Mouse (Mus musculus) kidney, postnatal 25 days (tissue): Measurements from ENCODE around the gene Dnajc15.
"Not testable (repeated sequence)": the region's sequence is repeated elsewhere in the genome, so short reads cannot be mapped to it uniquely, and the experiment has no call there.

ENCODE experiments used
- DNase-seq, 2 experiments: peaks; one replicate each; pipeline ENCODE4 v3.0.0; 2021; ENCODE audit warnings: mixed read lengths in 2 of 2

The Dnajc15 gene

DNA sequence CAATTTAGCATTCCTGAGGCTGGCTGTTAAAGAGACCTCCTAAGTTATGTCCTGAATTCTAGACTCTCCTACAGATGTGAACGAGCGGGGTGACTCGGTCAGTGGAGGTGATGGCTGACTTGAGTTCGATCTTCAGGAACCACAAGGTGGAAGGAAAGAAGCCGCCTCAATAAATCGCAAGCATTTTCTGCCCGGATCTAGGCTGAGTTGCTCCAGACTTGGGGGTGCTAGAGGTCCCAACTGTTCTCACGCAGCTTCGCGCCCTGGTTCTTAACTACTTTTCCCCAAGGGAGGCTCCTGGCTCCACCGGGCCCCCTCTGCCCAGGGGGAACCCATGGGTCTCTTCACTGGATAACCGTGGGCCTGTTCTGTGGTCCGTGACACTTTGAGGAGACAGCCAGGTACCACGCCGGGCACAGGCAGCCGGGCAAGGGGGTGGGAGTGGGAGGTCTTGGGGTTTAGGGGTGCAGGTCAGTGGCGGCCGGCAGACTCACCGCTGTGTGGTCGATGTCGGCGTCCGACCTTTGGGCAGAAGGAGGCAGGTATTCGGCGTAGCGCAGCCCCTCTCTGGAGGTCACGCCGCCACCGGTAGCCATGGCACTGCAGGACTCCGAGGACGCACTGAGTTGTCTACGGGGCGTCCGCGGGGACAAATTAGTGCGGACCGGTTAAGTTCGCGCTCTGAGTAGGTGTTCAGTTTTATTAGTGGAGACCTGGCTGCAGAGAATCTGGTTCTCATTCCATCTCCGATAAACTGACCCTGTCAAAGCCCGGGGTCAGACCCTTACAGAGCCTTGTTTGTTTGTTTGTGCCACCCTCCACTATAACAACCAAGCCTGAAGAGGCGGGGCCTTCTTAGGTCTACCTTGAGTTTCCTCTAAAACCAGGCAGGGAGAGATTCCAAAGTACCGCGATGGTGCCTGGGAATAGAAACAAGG, at the start of gene Dnajc15:
Gene Dnajc15 (minus strand): TSS at position 822 of the 938 bp plus-strand sequence.
- DNase-seq, result peak; percentile 92 to 94

DNA sequence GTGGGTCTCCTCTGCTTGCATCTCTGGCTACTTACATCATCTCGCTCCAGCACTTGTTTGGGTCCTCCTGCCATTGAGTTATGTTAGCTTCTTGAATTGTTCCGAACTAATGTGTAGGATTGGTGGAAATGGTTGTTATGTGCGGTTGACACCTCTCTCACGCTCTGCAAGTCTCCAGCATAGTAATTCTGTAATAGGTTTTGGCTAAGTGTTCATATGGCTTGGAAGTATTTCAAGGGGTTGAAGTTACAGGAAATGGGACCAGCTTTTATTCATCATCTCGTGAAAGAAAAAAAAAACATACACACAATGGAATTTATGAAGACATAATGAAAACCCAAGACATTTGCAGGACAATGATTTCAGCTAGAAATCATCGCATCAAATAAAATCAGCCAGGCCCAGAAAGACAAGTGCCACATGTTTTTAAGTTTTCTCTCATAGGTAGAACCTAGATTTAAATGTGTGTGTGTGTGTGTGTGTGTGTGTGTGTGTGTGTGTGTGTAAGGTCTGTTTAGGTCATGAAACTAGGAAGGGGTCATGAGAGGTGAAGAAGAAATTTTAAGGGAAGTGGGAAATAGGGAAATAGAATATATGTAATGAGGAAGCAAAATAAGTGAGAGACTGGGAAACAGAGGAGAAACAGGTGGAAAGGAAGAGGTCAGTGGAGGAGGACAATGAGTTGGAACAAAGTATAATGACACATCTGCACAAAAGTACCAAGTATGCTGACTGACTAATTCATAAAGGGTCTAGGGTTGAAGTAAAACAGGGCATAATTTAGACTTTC, 48.3 kb upstream of the Dnajc15 start:
- no peak for DNase-seq

DNA sequence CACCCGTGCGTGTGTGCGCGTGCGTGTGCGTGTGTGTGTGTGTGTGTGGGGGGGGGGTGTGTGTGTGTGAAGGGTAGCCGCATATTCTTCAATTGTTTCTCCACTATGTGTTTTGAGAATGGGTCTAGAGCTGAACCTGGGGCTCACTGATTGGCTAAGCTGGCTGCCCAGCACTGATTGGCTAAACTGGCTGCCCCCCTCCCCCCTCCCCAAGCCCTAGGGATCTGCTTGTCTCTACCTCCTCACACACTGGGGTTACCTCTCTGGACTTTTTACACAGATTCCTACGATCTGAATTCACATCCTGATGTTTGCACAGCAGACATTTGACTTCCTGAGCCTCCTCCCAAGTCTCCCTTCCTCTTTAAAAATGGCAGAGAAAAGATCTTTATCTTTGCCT, 46.7 kb upstream of the Dnajc15 start:
- no peak for DNase-seq

DNA sequence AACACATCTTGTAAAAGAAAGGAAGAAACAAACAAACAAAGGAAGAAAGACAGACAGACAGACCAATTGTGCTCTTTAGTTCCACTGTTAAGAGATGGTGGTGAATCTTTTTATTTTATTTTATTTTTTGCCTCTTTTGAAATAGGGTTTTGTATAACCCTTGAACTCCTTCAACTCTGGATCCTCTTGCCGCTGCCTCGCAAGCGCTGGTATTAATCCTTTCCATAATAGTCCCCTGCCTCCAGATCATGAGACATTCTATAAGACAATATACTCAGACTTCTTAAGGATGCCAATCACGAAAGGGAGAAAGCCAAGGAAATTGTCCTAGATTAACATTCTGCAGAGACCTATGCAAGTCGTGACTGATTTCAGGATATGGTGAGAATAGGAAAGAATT, 40.9 kb upstream of the Dnajc15 start:
- DNase-seq, result no peak

DNA sequence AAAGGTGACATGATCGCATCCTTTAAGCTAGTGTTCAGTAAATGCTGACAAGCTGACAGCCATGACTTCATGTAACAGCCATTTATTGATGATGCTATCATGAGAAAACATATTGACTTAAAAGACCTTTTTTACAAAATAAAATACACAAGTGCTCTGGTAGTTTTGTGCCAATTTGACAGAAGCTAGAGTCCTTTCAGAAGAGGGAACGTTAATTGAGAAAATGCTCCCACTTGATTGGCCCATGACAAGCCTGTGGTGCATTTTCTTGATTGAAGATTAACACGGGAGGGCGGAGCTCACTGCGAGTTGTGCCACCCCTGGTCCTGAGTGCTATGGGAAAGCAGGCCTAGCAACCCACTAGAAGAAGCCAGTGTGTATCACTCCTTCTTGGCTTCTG, 31.7 kb upstream of the Dnajc15 start:
- no peak for DNase-seq

DNA sequence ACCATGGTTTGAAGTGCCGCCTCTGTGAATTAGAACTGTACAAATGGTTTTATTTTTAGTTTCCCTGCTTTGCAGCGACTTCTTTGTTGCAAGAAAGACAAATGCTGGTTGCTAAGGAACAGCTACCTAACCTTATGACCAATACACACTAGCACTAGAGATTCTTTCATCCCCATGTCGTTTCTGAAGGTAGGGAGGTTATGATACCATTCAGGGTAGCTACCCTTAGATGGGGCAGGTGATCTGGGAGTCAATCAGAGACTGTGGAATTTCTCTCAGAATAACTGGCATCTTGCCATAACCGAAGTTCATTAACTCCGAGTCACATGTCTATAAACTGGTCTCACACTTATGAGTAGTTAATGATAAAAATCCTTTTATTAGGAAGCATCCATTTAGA, 30.5 kb upstream of the Dnajc15 start:
- DNase-seq, result no peak

DNA sequence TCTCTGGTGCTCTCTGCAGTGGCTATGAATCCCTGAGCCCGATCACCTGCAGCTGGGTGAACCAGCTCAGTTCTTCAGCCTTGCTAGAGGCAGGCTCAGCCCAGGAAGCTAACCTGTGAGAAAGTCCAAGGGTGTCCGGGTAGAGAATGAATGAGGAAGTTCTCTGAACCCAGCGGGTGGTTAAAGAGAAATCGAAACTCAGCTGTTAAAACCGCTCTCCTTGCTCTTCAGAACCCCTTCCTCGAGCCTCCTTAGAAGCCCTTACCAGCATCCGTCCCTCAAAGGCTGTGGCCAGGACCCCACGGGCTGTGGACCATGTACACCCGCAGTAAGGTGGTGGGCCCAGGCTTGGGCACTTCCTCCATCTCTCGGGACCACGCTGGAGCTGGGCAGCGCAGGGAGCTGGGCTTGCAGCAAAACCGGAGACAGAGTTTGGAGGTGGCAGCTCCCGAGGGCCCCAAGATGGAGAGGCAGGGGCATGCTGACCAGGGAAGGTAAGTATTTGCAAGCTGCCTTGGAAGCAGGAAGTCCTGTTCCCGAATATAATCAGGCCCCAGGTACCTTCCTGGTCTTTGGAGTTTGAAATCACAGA, 29.3 kb upstream of the Dnajc15 start, which contains the start of gene Epsti1:
Gene Epsti1 (plus strand): TSS at position 69 of the 592 bp plus-strand sequence.
- peak in 1 of 2 experiments; percentile 41 for DNase-seq

DNA sequence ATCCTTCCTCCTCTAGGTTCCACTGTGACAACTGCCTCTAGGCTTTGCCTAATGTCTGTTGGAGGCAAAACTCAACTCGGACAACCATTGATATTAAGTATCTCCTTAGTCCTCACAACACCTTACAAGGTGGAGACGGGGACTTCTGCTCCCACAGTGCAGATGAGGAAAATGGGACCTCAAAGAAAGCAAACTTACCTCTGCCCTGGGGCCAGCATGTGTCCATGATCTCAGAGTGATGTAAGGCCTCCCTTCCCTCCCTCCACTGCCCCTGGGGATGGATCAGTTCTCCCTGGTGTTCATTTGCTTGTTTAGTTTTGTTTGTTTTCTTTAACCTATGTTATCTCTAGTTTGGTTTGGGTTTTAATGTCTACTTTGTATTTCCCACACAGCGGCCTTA, 27.6 kb upstream of the Dnajc15 start:
- DNase-seq, result no peak

DNA sequence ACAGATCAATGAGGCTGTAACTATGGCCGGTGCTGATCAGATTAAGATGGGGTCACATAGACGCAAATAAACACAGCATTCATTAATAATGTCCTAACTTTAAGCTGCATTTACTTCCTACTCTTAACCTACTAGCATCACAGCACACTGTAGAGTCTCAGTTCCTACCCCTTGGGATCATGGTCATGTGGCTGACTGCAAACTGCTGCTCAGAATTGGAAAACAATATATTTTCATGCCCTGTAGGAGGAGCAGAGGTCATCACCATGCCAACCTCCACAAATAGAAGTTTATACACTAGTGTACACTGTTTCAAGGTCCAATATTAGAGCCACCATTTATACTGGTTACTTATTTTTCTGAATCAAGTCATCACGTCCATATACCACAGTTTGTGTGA, 21.0 kb upstream of the Dnajc15 start:
- DNase-seq, result no peak

DNA sequence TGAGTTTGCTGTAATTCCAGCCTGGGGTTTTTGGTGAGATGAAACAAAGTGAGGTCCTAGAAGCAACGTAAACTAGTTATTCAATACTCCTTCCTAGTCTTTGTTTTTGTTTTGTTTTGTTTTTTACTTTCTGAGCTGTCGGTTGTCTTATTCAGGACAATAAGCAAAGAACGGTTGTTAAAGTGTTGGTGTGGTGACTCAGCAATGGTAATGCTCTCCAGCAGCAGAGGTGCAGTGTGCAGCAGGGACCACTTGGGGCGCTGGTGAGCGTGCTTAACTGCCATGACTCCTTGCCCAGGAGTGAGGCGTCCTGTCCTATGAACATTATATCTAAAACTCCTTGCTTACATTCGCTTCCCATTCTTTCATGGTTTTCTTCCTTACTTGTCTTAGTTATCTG, 15.0 kb upstream of the Dnajc15 start:
- no peak for DNase-seq

DNA sequence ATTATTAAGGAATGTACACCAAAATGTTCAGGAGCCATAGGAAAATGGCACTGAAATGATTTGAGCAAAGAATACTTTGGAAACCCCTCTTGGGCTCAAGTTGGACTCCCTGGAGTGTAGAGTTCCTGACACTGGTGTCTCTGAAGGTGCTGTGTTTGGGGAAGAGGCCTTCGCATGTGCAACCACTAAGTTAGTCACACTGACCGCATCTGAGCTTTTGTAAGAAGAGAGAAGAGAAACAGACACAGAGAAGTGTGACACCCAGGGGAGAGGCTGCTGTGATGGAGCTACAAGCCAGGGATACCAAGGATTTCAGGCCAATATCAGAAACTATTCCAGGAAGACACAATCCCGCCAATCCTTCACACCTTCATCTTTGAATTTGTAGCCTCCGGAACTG, 12.0 kb upstream of the Dnajc15 start:
- DNase-seq, result no peak

DNA sequence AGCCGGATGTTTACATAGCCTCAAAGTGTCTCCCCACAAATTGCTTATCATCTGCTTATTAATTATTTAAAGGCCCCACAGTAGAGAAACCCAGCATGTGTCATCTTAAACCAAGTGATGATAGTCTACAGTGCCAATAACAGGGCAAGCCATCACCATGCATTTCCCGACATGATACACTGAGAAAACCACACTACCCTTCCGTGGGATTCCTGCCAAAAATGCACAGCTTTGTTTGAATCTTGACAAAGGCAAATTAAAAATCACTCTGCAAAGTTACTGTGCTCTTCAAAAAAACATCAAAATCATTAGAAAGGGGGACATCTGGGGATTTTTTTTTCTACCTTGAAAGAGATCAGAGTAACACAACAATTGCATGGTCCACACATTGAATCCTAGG, 11.5 kb upstream of the Dnajc15 start:
- DNase-seq, result no peak

DNA sequence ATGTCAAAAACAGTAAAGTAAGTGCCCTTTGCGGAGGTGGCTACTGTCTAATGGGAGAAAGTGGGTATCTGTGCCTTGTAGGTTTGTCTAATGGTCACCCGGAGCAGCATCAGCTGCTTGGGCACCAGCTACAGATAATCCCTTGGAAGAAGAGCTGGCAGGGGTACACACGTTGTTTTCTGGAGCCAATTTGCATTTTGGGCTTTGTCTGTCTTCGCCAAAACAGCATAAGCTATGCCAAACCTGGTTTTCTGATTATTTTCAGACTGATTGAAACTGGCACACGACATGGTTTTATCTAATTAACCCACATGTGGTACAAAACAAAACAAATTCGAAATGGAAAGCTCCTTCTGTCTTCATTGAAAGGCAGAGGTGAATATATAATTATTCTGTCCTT, 7.7 kb upstream of the Dnajc15 start:
- DNase-seq, result no peak

DNA sequence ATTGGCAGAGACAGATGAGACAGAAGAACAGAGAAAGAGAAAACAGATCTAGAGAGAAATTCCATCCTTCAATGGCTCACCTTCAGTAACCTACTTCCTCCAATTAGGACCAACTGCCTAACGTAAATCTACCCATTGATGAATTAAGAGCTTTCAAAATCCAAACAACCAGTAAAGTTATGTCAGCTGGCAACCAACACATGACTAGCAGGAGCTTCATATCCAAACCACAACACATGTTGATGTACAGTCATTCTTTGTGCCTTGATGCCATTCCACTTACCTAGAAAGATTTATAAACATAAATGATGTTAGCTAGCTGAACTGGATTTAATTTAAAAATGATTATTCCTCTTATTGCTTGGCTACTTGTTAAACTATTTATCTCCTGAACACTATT, 7.1 kb upstream of the Dnajc15 start:
- no peak for DNase-seq

DNA sequence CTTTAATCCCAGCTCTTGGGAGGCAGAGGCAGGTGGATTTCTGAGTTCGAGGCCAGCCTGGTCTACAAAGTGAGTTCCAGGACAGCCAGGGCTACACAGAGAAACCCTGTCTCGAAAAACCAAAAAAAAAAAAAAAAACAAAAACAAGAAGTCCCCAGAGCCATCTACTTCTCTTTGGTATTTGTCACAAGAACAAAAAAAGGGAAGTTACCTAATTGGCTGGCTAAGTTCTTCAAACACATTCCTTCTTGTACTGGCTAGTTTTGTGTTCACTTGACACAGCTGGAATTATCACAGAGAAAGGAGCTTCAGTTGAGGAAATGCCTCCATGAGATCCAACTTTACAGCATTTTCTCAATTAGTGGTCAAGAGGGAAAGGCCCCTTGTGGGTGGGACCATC, 3.0 kb upstream of the Dnajc15 start:
- DNase-seq, result not testable (repeated sequence)

DNA sequence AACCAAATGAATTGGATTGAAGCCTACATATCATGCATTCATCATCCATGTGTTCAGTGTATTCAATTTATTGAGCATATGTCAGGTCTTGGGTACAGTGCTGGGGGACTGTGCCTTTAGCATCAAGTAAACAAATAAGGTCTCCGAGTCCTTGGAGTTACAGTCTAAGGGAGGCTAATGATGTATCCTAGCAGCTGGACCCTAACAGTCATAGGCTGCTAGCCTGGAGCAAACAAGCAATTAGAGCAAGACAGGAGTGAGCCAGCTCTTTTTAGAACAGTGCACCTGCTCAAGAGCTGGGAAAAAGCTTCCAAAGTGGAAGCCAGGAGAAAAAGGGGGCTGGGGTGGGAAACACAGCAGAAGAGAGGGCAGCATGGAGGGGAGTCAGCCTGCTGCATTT, 1.3 kb upstream of the Dnajc15 start:
- no peak for DNase-seq

DNA sequence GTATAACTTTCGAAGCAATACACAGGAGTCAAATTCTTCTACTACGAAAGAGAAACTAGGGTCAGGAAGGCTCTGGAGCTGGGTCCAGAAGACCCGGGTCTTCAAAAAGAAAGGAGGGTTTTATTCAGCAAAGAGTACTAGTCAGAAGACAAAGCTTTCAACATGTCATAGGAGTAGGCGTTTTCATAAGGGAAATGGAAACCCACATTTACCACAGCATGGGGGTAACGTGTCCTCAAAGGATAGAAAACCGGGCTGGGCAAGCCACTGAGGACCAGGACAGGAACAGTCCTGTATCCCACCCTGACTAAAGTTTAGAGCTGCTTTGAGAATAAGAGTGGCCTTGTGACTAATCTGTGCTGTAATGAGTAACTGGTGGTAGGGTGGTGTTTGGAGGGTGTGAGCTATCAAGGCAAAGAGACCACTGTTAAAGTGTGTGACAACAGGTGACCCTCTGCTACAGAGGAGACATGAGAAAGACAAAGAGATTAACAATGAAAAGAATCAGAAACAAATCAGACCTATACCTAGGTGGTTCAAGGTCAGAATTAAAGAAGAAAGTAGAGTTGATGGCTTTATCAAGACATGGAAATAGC, 3.4 kb downstream of the Dnajc15 start:
- DNase-seq, result no peak

DNA sequence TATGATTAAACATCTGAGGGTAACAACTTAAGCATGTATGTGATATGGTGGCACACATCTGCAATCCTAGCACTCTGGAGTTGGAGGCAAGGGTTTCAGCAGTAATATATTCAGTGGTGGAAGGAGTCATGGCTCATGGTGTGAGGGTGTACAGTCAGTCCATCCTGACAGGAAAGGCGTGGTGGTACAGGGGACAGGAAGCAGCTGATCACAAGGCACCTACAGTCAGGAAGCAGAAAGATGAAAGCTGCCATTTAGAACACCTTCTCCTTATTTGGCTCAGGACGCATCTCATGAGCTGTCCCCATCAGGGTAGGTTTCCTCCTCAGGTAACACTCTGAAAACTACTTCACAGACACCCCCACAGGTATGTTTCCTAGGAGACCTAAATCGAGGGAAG, 4.0 kb downstream of the Dnajc15 start:
- DNase-seq, result no peak

DNA sequence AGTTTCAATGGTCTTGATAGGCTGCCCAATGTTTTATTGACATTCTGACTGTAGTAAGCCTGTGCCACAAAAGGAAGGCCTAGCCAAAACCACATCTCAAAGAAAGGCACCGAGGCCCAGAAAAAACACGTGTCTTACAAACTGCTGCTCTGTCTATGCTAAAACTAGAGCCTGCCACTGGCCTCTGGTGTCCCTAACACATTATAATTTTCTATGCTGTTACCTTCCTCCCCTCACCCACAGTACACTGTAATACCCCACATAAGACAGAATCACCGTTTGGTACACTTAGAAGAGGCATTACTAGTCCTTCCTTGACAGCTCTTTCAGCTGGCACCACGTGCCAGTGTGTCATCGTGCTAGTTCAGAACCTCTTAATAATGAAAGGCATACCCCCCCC, 7.3 kb downstream of the Dnajc15 start:
- DNase-seq, result no peak

DNA sequence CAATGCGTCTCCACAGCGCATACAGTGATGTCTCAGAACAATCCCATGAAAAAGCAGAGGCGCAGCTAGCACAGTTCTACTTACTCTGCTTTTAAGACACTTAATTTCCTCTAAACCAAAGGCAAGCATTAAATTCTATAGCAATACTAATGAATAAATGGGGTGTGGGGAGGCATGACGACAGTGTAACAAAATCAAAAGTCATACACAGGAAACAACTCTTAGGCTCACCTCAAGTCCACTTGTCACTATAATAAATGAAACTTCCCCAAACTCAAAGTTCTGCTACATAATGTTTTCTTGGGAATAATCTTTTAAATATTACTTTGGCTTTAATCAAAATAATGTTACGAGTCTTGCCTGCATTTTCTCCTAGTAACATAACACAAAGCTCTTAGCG, 10.4 kb downstream of the Dnajc15 start:
- no peak for DNase-seq

DNA sequence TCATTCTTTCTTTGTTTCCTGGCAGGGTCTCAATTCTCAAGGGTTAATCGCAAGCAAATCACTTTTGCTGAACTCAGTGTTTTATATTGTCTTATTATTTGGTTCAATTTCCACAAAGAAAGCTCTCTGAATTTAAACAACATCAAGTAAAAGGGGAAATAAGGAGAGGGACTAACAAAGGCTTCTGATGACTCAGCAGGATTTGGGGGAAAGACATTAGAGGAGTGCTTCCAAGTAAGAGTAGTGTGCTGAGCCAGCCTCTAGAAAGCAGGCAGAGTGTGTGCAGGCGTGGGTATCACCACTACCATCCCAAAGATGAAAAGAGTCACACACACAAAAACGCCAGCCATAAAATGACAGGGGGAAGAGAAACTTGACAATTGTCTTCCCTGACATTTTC, 10.9 kb downstream of the Dnajc15 start:
- DNase-seq, result no peak

DNA sequence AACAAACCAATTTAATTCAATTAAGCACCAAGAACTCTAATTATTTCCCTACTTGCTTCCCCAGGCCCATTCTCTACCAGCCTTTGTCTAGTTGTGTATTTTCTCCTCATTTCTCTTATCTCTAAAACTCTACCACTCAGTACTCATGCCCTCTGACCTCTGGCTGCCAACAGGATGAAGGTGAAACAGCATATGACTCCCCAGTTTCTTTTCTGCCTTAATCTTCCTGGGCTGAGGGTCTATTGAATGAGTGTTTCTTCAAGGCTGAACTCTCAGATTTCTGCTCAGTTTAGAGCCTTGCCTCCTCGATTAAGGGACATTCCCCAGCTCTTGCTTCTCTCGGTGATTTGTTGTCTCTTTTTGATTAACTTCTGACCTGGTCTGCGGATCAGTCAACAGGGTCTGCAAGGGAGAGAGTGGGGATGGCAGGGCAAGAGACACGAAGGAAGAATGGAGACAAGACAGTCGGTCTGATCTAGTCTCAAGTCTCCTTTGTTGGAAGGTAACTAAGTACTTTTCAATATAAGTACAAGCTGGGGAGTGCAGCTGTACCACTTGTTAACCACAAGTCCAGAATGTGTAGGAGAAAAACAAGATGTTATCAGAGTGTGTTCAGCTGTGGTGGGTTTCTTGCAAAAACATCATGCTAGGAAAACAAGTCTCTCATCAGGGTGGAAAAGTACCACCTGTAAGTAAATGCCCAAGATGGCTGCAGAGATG, 13.9 kb downstream of the Dnajc15 start:
- DNase-seq, result no peak
